13 mouse cellular contexts compared by ENCODE assay signal in genomic region chr11:96203182-96203788, GRCm38 (mm10). TPM values are rescaled to one million over a fixed set of nuclear protein-coding genes. Genes with fewer than 3 reads are reported as not detected.
A peak's percentile ranks its signal among the peaks of the same experiment; 100 is the strongest.
DNase-seq lines count a peak whose midpoint lies in the region; ATAC-seq and TF ChIP-seq lines count a peak whose summit lies in the region.
"Had no signal": no experiment of that assay in that cellular context is flagged by ENCODE, and none has a peak within 500 bp of the region (broad histone marks: within the 10 kb centered on the region; RNA-seq: fewer than 3 reads in every experiment).

No protein-coding gene starts in this region.

- ATAC-seq in forebrain, embryonic 14.5 days, result no peak
- no peak for ATAC-seq in limb, embryonic 11.5 days (ENCODE audit: insufficient number of reproducible peaks, low FRiP score, low TSS enrichment, low read depth)

- no peaks in the 10 kb centered on the region for H3K9me3 ChIP-seq in forebrain, embryonic 10.5 days
- H3K9me3 ChIP-seq in forebrain, embryonic 14.5 days (replicated peaks; ENCODE audit: control insufficient read depth, low read length), result no peaks in the 10 kb centered on the region
- no peaks in the 10 kb centered on the region for H3K9me3 ChIP-seq in ES-E14 (ENCODE audit: control insufficient read depth, insufficient read depth, low read depth, low read length)
- H3K9me3 ChIP-seq in limb, embryonic 11.5 days (ENCODE audit: control insufficient read depth, low read length), result no peaks in the 10 kb centered on the region

- DNase-seq in forebrain, embryonic 10.5 days (ENCODE audit: extremely low spot score, low spot score), result peak; percentile 46
- no peak for DNase-seq in forebrain, embryonic 14.5 days (ENCODE audit: low spot score)
- DNase-seq in kidney, postnatal 10 days, result peak; percentile 31
- DNase-seq in kidney, adult 11 months, result no peak
- DNase-seq in ES-E14 (ENCODE audit: low read depth, low spot score), result no peak
- DNase-seq in limb, embryonic 11.5 days (ENCODE audit: low spot score), result peak; percentile 74
- no peak for DNase-seq in right cerebral cortex, postnatal 10 days (ENCODE audit: low spot score in 2 of 2)
- no peak for DNase-seq in right cerebral cortex, adult 18-20 months
- DNase-seq: gastrocnemius, postnatal 36 days had no signal

- no peak overlapping the region for H3K4me3 ChIP-seq in forebrain, embryonic 10.5 days
- H3K4me3 ChIP-seq in forebrain, embryonic 14.5 days (ENCODE audit: low read depth, low read length), result no peak overlapping the region
- H3K4me3 ChIP-seq in ES-E14 (ENCODE audit: insufficient read depth in 1 of 2, low read depth in 1 of 2, low read length in 2 of 2, poor library complexity in 1 of 2, severe bottlenecking in 1 of 2), result peak overlapping the region; percentile 13 to 47
- peak overlapping the region; percentile 11; the same call in 1 of the 2 replicates for H3K4me3 ChIP-seq in limb, embryonic 11.5 days (ENCODE audit: low read depth, low read length)

- peaks cover 100% of the 10 kb centered on the region for H3K27me3 ChIP-seq in forebrain, embryonic 10.5 days (ENCODE audit: poor library complexity, severe bottlenecking)
- H3K27me3 ChIP-seq in forebrain, embryonic 14.5 days (replicated peaks; ENCODE audit: control insufficient read depth, insufficient read depth, low read length), result peaks cover 97% of the 10 kb centered on the region
- H3K27me3 ChIP-seq in limb, embryonic 11.5 days (ENCODE audit: control insufficient read depth, insufficient read depth, low read length), result peaks cover 90% of the 10 kb centered on the region

- in situ Hi-C loops in ES-E14 (cut with MboI; ENCODE audit: low sequenced_read_pairs in 2 of 2, unreplicated experiment in 2 of 2), result no loop called here

- under 1% methylated on average over 37 of the region's 37 CpGs for WGBS in forebrain, embryonic 10.5 days
- under 1% methylated on average over 37 of the region's 37 CpGs for WGBS in forebrain, embryonic 14.5 days
- WGBS in limb, embryonic 11.5 days, result under 1% methylated on average over 37 of the region's 37 CpGs

- H3K4me2 ChIP-seq in forebrain, embryonic 14.5 days (ENCODE audit: low read length), result no peak overlapping the region
- H3K4me2 ChIP-seq in limb, embryonic 11.5 days (ENCODE audit: low read depth, severe bottlenecking), result no peak overlapping the region
- H3K4me2 ChIP-seq: hindbrain, embryonic 14.5 days had no signal

- no peak overlapping the region for H3K27ac ChIP-seq in forebrain, embryonic 10.5 days
- no peak overlapping the region for H3K27ac ChIP-seq in forebrain, embryonic 14.5 days (ENCODE audit: low read depth, low read length)
- no peak overlapping the region for H3K27ac ChIP-seq in ES-E14 (ENCODE audit: insufficient read depth, low read depth, low read length, poor library complexity, severe bottlenecking)
- no peak overlapping the region for H3K27ac ChIP-seq in limb, embryonic 11.5 days (replicated peaks; ENCODE audit: low read depth, low read length)
- H3K27ac ChIP-seq: hindbrain, embryonic 14.5 days; stomach, postnatal 0 days had no signal

- peaks cover 10% of the 10 kb centered on the region for H3K4me1 ChIP-seq in forebrain, embryonic 10.5 days
- no peaks in the 10 kb centered on the region for H3K4me1 ChIP-seq in forebrain, embryonic 14.5 days (ENCODE audit: control insufficient read depth, insufficient read depth, low read length)
- peaks cover 9 to 10% of the 10 kb centered on the region in 2 experiments; a peak in 1 of 4 replicates for H3K4me1 ChIP-seq in ES-E14 (ENCODE audit: control insufficient read depth in 2 of 2, insufficient read depth in 2 of 2, low read length in 2 of 2, poor library complexity in 1 of 2)
- no peaks in the 10 kb centered on the region for H3K4me1 ChIP-seq in limb, embryonic 11.5 days (ENCODE audit: control insufficient read depth, insufficient read depth, low read length)

- no peaks in the 10 kb centered on the region for H3K36me3 ChIP-seq in forebrain, embryonic 10.5 days (replicated peaks)
- H3K36me3 ChIP-seq in forebrain, embryonic 14.5 days (ENCODE audit: control insufficient read depth, insufficient read depth, low read length), result no peaks in the 10 kb centered on the region
- no peaks in the 10 kb centered on the region for H3K36me3 ChIP-seq in ES-E14 (ENCODE audit: control insufficient read depth, insufficient read depth, low read length, poor library complexity, severe bottlenecking)
- H3K36me3 ChIP-seq in limb, embryonic 11.5 days (ENCODE audit: control insufficient read depth, insufficient read depth, low read length), result no peaks in the 10 kb centered on the region

- H3K9ac ChIP-seq in forebrain, embryonic 14.5 days (ENCODE audit: low read length), result no peak overlapping the region
- peak overlapping the region; percentile 27; the same call in 1 of the 2 replicates for H3K9ac ChIP-seq in ES-E14 (ENCODE audit: insufficient read depth, low read depth, low read length, poor library complexity, severe bottlenecking)
- H3K9ac ChIP-seq in limb, embryonic 11.5 days (ENCODE audit: low read length), result no peak overlapping the region
- H3K9ac ChIP-seq: hindbrain, embryonic 14.5 days had no signal

TF ChIP-seq in ES-E14, 5 proteins besides CTCF, POLR2A, EP300 and RAD21:
- TF ChIP-seq CHD2 (IDR thresholded peaks at IDR 0.05; ENCODE audit: low read depth, low read length) (peak; percentile 49; the same call in 1 of the 2 replicates), HCFC1 (IDR thresholded peaks at IDR 0.05; ENCODE audit: borderline replicate concordance, insufficient read depth, low read length) (no peak)

RNA-seq across cellular contexts. Expression of gene Hoxb13, which starts 9.2 kb away (rescaled TPM):
- not detected in 2 replicates for polyA plus RNA-seq in forebrain, embryonic 10.5 days (2016; fragmentation: Nextera tagmentation; extraction: Ambion mirVana)
- not detected in 2 replicates for polyA plus RNA-seq in forebrain, embryonic 14.5 days (2014; fragmentation: Nextera tagmentation; extraction: Ambion mirVana)
- total RNA-seq in ES-E14 (2012; rRNA removed), result 0.48 and 1.4 TPM in 2 replicates
- polyA plus RNA-seq in limb, embryonic 11.5 days (2014; fragmentation: Nextera tagmentation; extraction: Ambion mirVana), result 0.09 TPM in 1 of 2 replicates, not detected in the other
- total RNA-seq: gastrocnemius, postnatal 36 days had no signal
- polyA plus RNA-seq: cerebellum, adult 2 months; hindbrain, embryonic 14.5 days; liver, embryonic 16.5 days; stomach, postnatal 0 days had no signal

Comparison
In these comparisons a context has a peak if more than half of its experiments do, and no peak if none do; other contexts are left out.
1. DNase-seq: peak in forebrain, embryonic 10.5 days (single experiment), kidney, postnatal 10 days (single experiment) and limb, embryonic 11.5 days (single experiment); none in forebrain, embryonic 14.5 days (single experiment), kidney, adult 11 months (single experiment), ES-E14 (single experiment), right cerebral cortex, postnatal 10 days (0 of 2) and right cerebral cortex, adult 18-20 months (single experiment).
2. H3K4me3 ChIP-seq: peak in ES-E14 (2 of 2) and limb, embryonic 11.5 days (single experiment); none in forebrain, embryonic 10.5 days (single experiment) and forebrain, embryonic 14.5 days (single experiment).